Mouse (Mus musculus): ENCODE data around the gene Sf3b1. TPM values are rescaled to one million over a fixed set of nuclear protein-coding genes. Genes with fewer than 3 reads are reported as not detected.

Sf3b1 gene
- total and polyA plus RNA-seq, 3 experiments, result 35.3 to 758 (median 578) TPM

DNA sequence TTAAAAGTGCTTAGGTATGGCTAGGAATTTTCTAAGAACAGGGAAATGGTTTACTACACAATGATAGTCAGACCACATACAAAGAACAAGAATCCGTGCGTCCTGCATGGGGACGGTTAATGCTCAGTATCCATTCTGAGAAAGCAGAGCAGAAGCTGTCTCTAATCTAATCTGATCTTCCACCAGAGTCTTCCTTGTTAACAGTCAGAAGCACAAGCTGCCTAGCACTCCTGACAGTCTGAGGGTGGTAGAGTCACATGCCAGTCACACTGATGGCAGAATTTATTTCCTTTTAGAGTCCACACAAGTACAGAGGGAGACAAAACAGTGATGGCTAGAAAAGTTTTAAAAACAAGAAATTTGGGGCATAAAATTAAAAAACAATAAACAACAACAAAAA is 41.5 kb downstream of the Sf3b1 start:
- no peaks in the 10 kb centered on the region for H3K9me3 ChIP-seq (replicated peaks)
- H3K4me1 ChIP-seq (ENCODE audit: insufficient read depth, low read depth, low read length), result peaks cover 62% of the 10 kb centered on the region
- ATAC-seq (ENCODE audit: extremely low read depth, insufficient number of reproducible peaks, low FRiP score, poor library complexity, severe bottlenecking) (peak; percentile 88), DNase-seq (ENCODE audit: low spot score) (peak; percentile 19)
- no peak for TF ChIP-seq GATA1 (IDR thresholded peaks at IDR 0.05; ENCODE audit: borderline replicate concordance, low read length)
- peak; percentile 50; the same call in 1 of the 2 replicates for TF ChIP-seq TAL1 (conservative IDR thresholded peaks at IDR 0.05; ENCODE audit: low read depth, low read length)
- no peak overlapping the region for H3K4me3 ChIP-seq (ENCODE audit: low read depth, low read length)
- H3K27me3 ChIP-seq (ENCODE audit: insufficient read depth, low read length), result no peaks in the 10 kb centered on the region
- H3K36me3 ChIP-seq (replicated peaks), result peaks cover 73% of the 10 kb centered on the region

DNA sequence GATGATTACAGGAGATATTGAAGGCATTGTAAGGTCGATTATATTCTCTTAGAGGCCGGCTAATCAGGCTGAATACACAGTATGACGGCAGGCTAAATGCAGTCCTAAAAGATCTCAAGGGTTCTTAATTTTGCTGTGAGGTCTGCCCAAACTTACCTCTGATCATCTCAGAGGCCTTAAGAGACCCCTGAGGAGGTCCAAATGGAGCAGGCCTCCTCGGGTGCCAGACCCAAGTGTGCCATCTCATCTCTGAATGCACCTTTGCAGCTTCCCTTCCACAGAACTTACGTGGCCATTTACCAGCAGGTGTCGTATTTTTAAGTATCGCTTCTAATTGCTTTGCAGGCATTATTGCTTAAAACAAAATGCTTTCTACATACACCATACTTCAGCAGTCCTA is 43.1 kb downstream of the Sf3b1 start:
- Histone ChIP-seq H3K4me1 (ENCODE audit: insufficient read depth, low read depth, low read length) (peaks cover 53% of the 10 kb centered on the region), H3K36me3 (replicated peaks) (peaks cover 57% of the 10 kb centered on the region), H3K9me3 (replicated peaks) (no peaks in the 10 kb centered on the region), H3K27me3 (ENCODE audit: insufficient read depth, low read length) (no peaks in the 10 kb centered on the region), H3K4me3 (ENCODE audit: low read depth, low read length) (no peak overlapping the region)
- no peak for ATAC-seq (ENCODE audit: extremely low read depth, insufficient number of reproducible peaks, low FRiP score, poor library complexity, severe bottlenecking)
- TF ChIP-seq CTCF (IDR thresholded peaks at IDR 0.05; ENCODE audit: low read depth, low read length) (no peak), GATA2 (IDR thresholded peaks at IDR 0.05; ENCODE audit: borderline replicate concordance, low read depth, low read length) (no peak), TAL1 (conservative IDR thresholded peaks at IDR 0.05; ENCODE audit: low read depth, low read length) (no peak), POLR2AphosphoS5 (IDR thresholded peaks at IDR 0.05; ENCODE audit: insufficient replicate concordance, low read depth, low read length) (no peak), GATA1 (IDR thresholded peaks at IDR 0.05; ENCODE audit: borderline replicate concordance, low read length) (no peak)
- DNase-seq (ENCODE audit: low spot score), result no peak

DNA sequence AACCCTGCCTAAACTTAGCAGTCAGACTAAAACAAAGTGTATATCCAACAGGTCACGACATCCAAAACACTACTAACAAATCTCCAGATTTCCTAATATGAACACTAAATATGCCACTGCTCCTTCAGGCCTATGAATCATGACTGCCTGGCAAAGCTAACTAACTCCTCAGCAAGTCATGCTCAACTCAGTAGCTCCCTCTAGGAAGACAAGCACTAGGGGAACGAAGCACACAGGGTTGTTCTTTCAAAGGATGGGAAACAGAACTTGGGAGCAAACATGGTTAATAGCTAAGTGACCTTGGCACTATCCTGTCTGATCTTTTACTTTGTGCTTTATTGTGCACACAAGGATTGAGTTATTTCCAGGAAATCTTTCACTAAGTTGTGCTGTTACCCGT is 43.9 kb downstream of the Sf3b1 start:
- Histone ChIP-seq H3K9me3 (replicated peaks) (no peaks in the 10 kb centered on the region), H3K36me3 (replicated peaks) (peaks cover 54% of the 10 kb centered on the region), H3K4me3 (ENCODE audit: low read depth, low read length) (no peak overlapping the region), H3K4me1 (ENCODE audit: insufficient read depth, low read depth, low read length) (peaks cover 50% of the 10 kb centered on the region), H3K27me3 (ENCODE audit: insufficient read depth, low read length) (no peaks in the 10 kb centered on the region)
- no peak for TF ChIP-seq TAL1 (conservative IDR thresholded peaks at IDR 0.05; ENCODE audit: low read depth, low read length)
- TF ChIP-seq GATA1 (IDR thresholded peaks at IDR 0.05; ENCODE audit: borderline replicate concordance, low read length), result no peak
- TF ChIP-seq GATA2 (IDR thresholded peaks at IDR 0.05; ENCODE audit: borderline replicate concordance, low read depth, low read length), result no peak
- TF ChIP-seq CTCF (IDR thresholded peaks at IDR 0.05; ENCODE audit: low read depth, low read length), result no peak
- no peak for TF ChIP-seq POLR2AphosphoS5 (IDR thresholded peaks at IDR 0.05; ENCODE audit: insufficient replicate concordance, low read depth, low read length)
- ATAC-seq (ENCODE audit: extremely low read depth, insufficient number of reproducible peaks, low FRiP score, poor library complexity, severe bottlenecking) (no peak), DNase-seq (ENCODE audit: low spot score) (peak; percentile 18)

GRCm38 (mm10) chr1:54982636-54983035 is 44.6 kb downstream of the Sf3b1 start:
- Histone ChIP-seq H3K9me3 (replicated peaks) (no peaks in the 10 kb centered on the region), H3K4me3 (ENCODE audit: low read depth, low read length) (no peak overlapping the region), H3K27me3 (ENCODE audit: insufficient read depth, low read length) (no peaks in the 10 kb centered on the region), H3K4me1 (ENCODE audit: insufficient read depth, low read depth, low read length) (peaks cover 47% of the 10 kb centered on the region), H3K36me3 (replicated peaks) (peaks cover 49% of the 10 kb centered on the region)
- DNase-seq (ENCODE audit: low spot score) (peak; percentile 23), ATAC-seq (ENCODE audit: extremely low read depth, insufficient number of reproducible peaks, low FRiP score, poor library complexity, severe bottlenecking) (peak; percentile 42)
- TF ChIP-seq CTCF (IDR thresholded peaks at IDR 0.05; ENCODE audit: low read depth, low read length) (no peak), GATA2 (IDR thresholded peaks at IDR 0.05; ENCODE audit: borderline replicate concordance, low read depth, low read length) (no peak), POLR2AphosphoS5 (IDR thresholded peaks at IDR 0.05; ENCODE audit: insufficient replicate concordance, low read depth, low read length) (no peak; the same call in 1 of the 2 replicates), GATA1 (IDR thresholded peaks at IDR 0.05; ENCODE audit: borderline replicate concordance, low read length) (no peak), TAL1 (conservative IDR thresholded peaks at IDR 0.05; ENCODE audit: low read depth, low read length) (no peak)

GRCm38 (mm10) chr1:54979226-54979984 is 47.9 kb downstream of the Sf3b1 start:
- Histone ChIP-seq H3K36me3 (replicated peaks) (peaks cover 20% of the 10 kb centered on the region), H3K4me1 (ENCODE audit: insufficient read depth, low read depth, low read length) (peaks cover 20% of the 10 kb centered on the region), H3K4me3 (ENCODE audit: low read depth, low read length) (no peak overlapping the region), H3K27me3 (ENCODE audit: insufficient read depth, low read length) (peaks cover 7% of the 10 kb centered on the region; the same call in 1 of the 2 replicates), H3K9me3 (replicated peaks) (no peaks in the 10 kb centered on the region)
- TF ChIP-seq POLR2AphosphoS5 (IDR thresholded peaks at IDR 0.05; ENCODE audit: insufficient replicate concordance, low read depth, low read length) (no peak), GATA2 (IDR thresholded peaks at IDR 0.05; ENCODE audit: borderline replicate concordance, low read depth, low read length) (no peak), GATA1 (IDR thresholded peaks at IDR 0.05; ENCODE audit: borderline replicate concordance, low read length) (no peak), CTCF (IDR thresholded peaks at IDR 0.05; ENCODE audit: low read depth, low read length) (no peak), TAL1 (conservative IDR thresholded peaks at IDR 0.05; ENCODE audit: low read depth, low read length) (no peak)
- DNase-seq (ENCODE audit: low spot score), result no peak
- no peak for ATAC-seq (ENCODE audit: extremely low read depth, insufficient number of reproducible peaks, low FRiP score, poor library complexity, severe bottlenecking)

DNA sequence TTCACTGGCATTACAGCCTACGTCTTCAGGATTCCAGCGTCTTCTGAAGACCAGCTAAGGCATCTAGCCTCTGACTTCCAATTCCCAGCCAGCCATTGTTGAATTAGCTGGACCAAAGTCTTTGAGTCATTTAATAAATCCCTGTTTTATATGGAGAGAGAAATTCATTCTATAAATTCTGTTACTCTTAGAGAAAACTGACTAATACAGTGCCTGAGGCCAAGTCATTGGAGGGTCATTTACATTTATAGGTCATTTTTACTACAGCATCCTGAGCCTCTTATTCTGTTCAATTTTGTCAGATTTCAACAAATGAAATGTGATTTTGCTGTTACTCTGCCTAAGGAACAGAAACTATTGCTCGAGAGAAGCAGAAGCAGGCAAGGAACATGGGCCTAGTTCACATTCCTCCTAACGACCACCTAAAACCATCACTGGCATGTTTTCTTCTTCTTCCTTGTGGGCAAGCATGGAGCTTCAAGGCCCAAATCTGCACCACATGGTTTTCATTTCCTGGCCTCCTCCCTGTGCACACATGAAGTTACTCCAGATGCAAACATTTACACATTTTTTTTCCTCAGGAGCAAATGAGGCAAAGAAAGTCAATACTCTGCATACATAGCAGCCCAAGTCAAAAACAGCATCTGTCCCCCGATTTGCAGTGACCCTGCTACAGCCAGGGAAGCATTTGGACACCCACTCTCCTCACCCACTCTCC is 55.4 kb downstream of the Sf3b1 start:
- ATAC-seq (ENCODE audit: extremely low read depth, insufficient number of reproducible peaks, low FRiP score, poor library complexity, severe bottlenecking) (no peak), DNase-seq (ENCODE audit: low spot score) (no peak)
- H3K9me3 ChIP-seq (replicated peaks), result no peaks in the 10 kb centered on the region
- TF ChIP-seq GATA1 (IDR thresholded peaks at IDR 0.05; ENCODE audit: borderline replicate concordance, low read length), result no peak
- no peak for TF ChIP-seq TAL1 (conservative IDR thresholded peaks at IDR 0.05; ENCODE audit: low read depth, low read length)
- no peak for TF ChIP-seq CTCF (IDR thresholded peaks at IDR 0.05; ENCODE audit: low read depth, low read length)
- TF ChIP-seq POLR2AphosphoS5 (IDR thresholded peaks at IDR 0.05; ENCODE audit: insufficient replicate concordance, low read depth, low read length), result no peak
- TF ChIP-seq GATA2 (IDR thresholded peaks at IDR 0.05; ENCODE audit: borderline replicate concordance, low read depth, low read length), result no peak
- H3K36me3 ChIP-seq (replicated peaks), result no peaks in the 10 kb centered on the region
- H3K27me3 ChIP-seq (ENCODE audit: insufficient read depth, low read length), result peaks cover 28% of the 10 kb centered on the region
- peaks cover 2% of the 10 kb centered on the region for H3K4me1 ChIP-seq (ENCODE audit: insufficient read depth, low read depth, low read length)
- no peak overlapping the region for H3K4me3 ChIP-seq (ENCODE audit: low read depth, low read length)

Measured in G1E (cell line).